Mouse (Mus musculus): ENCODE measurements around the gene Gpsm2.
A peak's percentile ranks its signal among the peaks of the same experiment; 100 is the strongest.

Gene Gpsm2

GRCm38 (mm10) chr3:108722036-108722872 lies at the start of gene Gpsm2:
TSS of gene Gpsm2 (minus strand) at chr3:108722309.
- DNase-seq (ENCODE audit: low spot score in 2 of 2), result peak; percentile 93 to 95

GRCm38 (mm10) chr3:108770725-108771368 lies 48.7 kb upstream of the Gpsm2 start:
- DNase-seq (ENCODE audit: low spot score in 2 of 2), result peak; percentile 27 to 52

GRCm38 (mm10) chr3:108769547-108769946 lies 47.4 kb upstream of the Gpsm2 start:
- no peak for DNase-seq (ENCODE audit: low spot score in 2 of 2)

GRCm38 (mm10) chr3:108767416-108767815 lies 45.3 kb upstream of the Gpsm2 start:
- DNase-seq (ENCODE audit: low spot score in 2 of 2), result no peak

- DNase-seq (ENCODE audit: low spot score in 2 of 2), result no peak
Measured at GRCm38 (mm10) chr3:108766943-108767342, 44.8 kb upstream of the Gpsm2 start.

GRCm38 (mm10) chr3:108765476-108765875 lies 43.4 kb upstream of the Gpsm2 start:
- no peak for DNase-seq (ENCODE audit: low spot score in 2 of 2)

- DNase-seq (ENCODE audit: low spot score in 2 of 2), result no peak
Measured at GRCm38 (mm10) chr3:108764976-108765375, 42.9 kb upstream of the Gpsm2 start.

- DNase-seq (ENCODE audit: low spot score in 2 of 2), result no peak
Measured at GRCm38 (mm10) chr3:108763691-108764090, 41.6 kb upstream of the Gpsm2 start.

- peak; percentile 24 to 27 for DNase-seq (ENCODE audit: low spot score in 2 of 2)
Measured at GRCm38 (mm10) chr3:108762597-108763111, 40.5 kb upstream of the Gpsm2 start.

- no peak for DNase-seq (ENCODE audit: low spot score in 2 of 2)
Measured at GRCm38 (mm10) chr3:108759566-108760420, 37.7 kb upstream of the Gpsm2 start.

GRCm38 (mm10) chr3:108757570-108757969 lies 35.5 kb upstream of the Gpsm2 start:
- no peak for DNase-seq (ENCODE audit: low spot score in 2 of 2)

- no peak for DNase-seq (ENCODE audit: low spot score in 2 of 2)
Measured at GRCm38 (mm10) chr3:108756131-108756530, 34.0 kb upstream of the Gpsm2 start.

GRCm38 (mm10) chr3:108755542-108755941 lies 33.4 kb upstream of the Gpsm2 start:
- no peak for DNase-seq (ENCODE audit: low spot score in 2 of 2)

- no peak for DNase-seq (ENCODE audit: low spot score in 2 of 2)
Measured at GRCm38 (mm10) chr3:108754541-108754940, 32.4 kb upstream of the Gpsm2 start.

- DNase-seq (ENCODE audit: low spot score in 2 of 2), result no peak
Measured at GRCm38 (mm10) chr3:108751691-108752090, 29.6 kb upstream of the Gpsm2 start.

GRCm38 (mm10) chr3:108751061-108751460 lies 29.0 kb upstream of the Gpsm2 start:
- no peak for DNase-seq (ENCODE audit: low spot score in 2 of 2)

- no peak for DNase-seq (ENCODE audit: low spot score in 2 of 2)
Measured at GRCm38 (mm10) chr3:108744060-108744459, 22.0 kb upstream of the Gpsm2 start.

- no peak for DNase-seq (ENCODE audit: low spot score in 2 of 2)
Measured at GRCm38 (mm10) chr3:108739045-108739708, 17.1 kb upstream of the Gpsm2 start, which contains the start of gene Aknad1. TSS of gene Aknad1 (plus strand) at chr3:108739658.

- no peak for DNase-seq (ENCODE audit: low spot score in 2 of 2)
Measured at GRCm38 (mm10) chr3:108737761-108738160, 15.7 kb upstream of the Gpsm2 start.

GRCm38 (mm10) chr3:108730316-108730715 lies 8.2 kb upstream of the Gpsm2 start:
- DNase-seq (ENCODE audit: low spot score in 2 of 2), result no peak

- no peak for DNase-seq (ENCODE audit: low spot score in 2 of 2)
Measured at GRCm38 (mm10) chr3:108727776-108728175, 5.7 kb upstream of the Gpsm2 start.

Data from frontal cortex, postnatal 14 days (tissue).